Mouse (Mus musculus) C2C12 (cell line): ENCODE measurements around the gene Gdf7.

Experiments used
- CTCF ChIP-seq: IDR thresholded peaks from one replicate; pipeline ENCODE4 v1.5.1; 2011; ENCODE audit not compliant: control insufficient read depth, insufficient read depth, insufficient read length
- MYOG ChIP-seq: IDR thresholded peaks from one replicate; pipeline ENCODE4 v1.6.1; 2011; ENCODE audit not compliant: control insufficient read depth, insufficient read length; ENCODE audit errors: extremely low read depth

DNA sequence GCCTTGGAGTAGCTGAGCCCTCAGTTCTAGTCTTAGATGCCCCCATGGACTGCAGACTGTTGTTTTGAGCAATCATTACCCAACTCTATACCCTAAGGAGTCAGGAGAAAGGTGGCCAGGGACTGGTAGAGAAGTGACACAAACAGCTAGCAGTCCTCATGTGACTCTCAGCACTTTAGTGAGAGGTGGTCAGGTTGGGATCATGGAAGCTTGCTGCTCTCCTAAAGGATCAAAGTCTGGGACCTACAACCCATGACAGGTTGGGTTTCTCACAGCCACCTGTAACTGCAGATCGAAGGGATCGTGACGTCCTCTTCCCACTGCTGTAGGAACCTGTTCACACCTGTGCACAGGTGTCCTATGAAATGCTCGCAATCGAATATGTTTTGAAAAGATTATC lies 43.8 kb upstream of the Gdf7 start:
- TF ChIP-seq CTCF (no peak), MYOG (no peak)
